Mouse (Mus musculus) MEL (cell line): ENCODE results near the gene Sema3b. TPM values are rescaled to one million over a fixed set of nuclear protein-coding genes. Genes with fewer than 3 reads are reported as not detected.

ENCODE experiments used
- DNase-seq: peaks from one replicate; pipeline ENCODE4 v3.0.0; 2011; ENCODE audit warnings: low read depth, low spot score
- H3K27ac ChIP-seq: 2 replicates; pipeline ENCODE4 v1.5.1; 2012; ENCODE audit warnings: low read depth, mild to moderate bottlenecking, control low read depth, low read length, moderate library complexity; ENCODE audit not compliant: control insufficient read depth
- H3K27me3 ChIP-seq, 2 experiments: fragments of 150-350 bp in 1 of 2; sonication (generic) in 1 of 2; 2 replicates each; pipeline ENCODE4 v1.6.1; 2012; ENCODE audit warnings: low read length in 2 of 2, mild to moderate bottlenecking in 2 of 2, improper control_type of control experiment in 1 of 2, moderate library complexity in 1 of 2; ENCODE audit not compliant: insufficient read depth in 2 of 2, control insufficient read depth in 1 of 2
- H3K36me3 ChIP-seq, 2 experiments: 2 replicates each; pipeline ENCODE4 v1.6.1; 2012 to 2014; ENCODE audit warnings: low read length in 2 of 2, improper control_type of control experiment in 1 of 2, inconsistent platforms in 1 of 2, mild to moderate bottlenecking in 1 of 2; ENCODE audit not compliant: insufficient read depth in 2 of 2, control insufficient read depth in 1 of 2
- H3K4me1 ChIP-seq, 2 experiments: fragments of 150-350 bp in 1 of 2; sonication (generic) in 1 of 2; 2 replicates each; pipeline ENCODE4 v1.6.1; 2012; ENCODE audit warnings: low read length in 2 of 2, improper control_type of control experiment in 1 of 2, mild to moderate bottlenecking in 1 of 2; ENCODE audit not compliant: insufficient read depth in 2 of 2, control insufficient read depth in 1 of 2
- H3K4me3 ChIP-seq, 2 experiments: fragments of 150-350 bp in 1 of 2; sonication (generic) in 1 of 2; 2 replicates each; pipeline ENCODE4 v1.5.1; 2012; ENCODE audit warnings: low read depth in 2 of 2, low read length in 2 of 2, mild to moderate bottlenecking in 2 of 2, moderate library complexity in 2 of 2, control low read depth in 1 of 2, improper control_type of control experiment in 1 of 2; ENCODE audit not compliant: control insufficient read depth in 1 of 2, insufficient read depth in 1 of 2
- H3K79me2 ChIP-seq: 2 replicates; pipeline ENCODE4 v1.6.1; 2012; ENCODE audit warnings: mild to moderate bottlenecking, low read length, moderate library complexity; ENCODE audit not compliant: control insufficient read depth, poor library complexity, insufficient read depth
- H3K9ac ChIP-seq: 2 replicates; pipeline ENCODE4 v1.6.1; 2012; ENCODE audit warnings: low read depth, mild to moderate bottlenecking, control low read depth, low read length, moderate library complexity; ENCODE audit not compliant: control insufficient read depth, poor library complexity, severe bottlenecking
- H3K9me3 ChIP-seq: fragments of 150-350 bp; sonication (generic); replicated peaks from 2 replicates; pipeline ENCODE4 v1.6.1; 2012; ENCODE audit warnings: mild to moderate bottlenecking, low read length, improper control_type of control experiment, moderate library complexity; ENCODE audit not compliant: insufficient read depth
- CHD1 ChIP-seq: IDR thresholded peaks from 2 replicates; pipeline ENCODE4 v1.6.1; 2012; ENCODE audit warnings: low read depth, mild to moderate bottlenecking, inconsistent platforms, low read length, improper control_type of control experiment
- CHD2 ChIP-seq: IDR thresholded peaks from 2 replicates; pipeline ENCODE4 v1.6.1; 2011; ENCODE audit warnings: low read length, improper control_type of control experiment
- E2F4 ChIP-seq: IDR thresholded peaks from 2 replicates; pipeline ENCODE4 v1.6.1; 2011; ENCODE audit warnings: low read depth, low read length, improper control_type of control experiment, borderline replicate concordance
- ELF1 ChIP-seq: IDR thresholded peaks from 2 replicates; pipeline ENCODE4 v1.6.1; 2014; ENCODE audit warnings: low read depth, mild to moderate bottlenecking, inconsistent platforms, low read length, improper control_type of control experiment, moderate library complexity
- GABPA ChIP-seq: IDR thresholded peaks from 2 replicates; pipeline ENCODE4 v1.6.1; 2012; ENCODE audit warnings: low read depth, mild to moderate bottlenecking, inconsistent platforms, low read length, improper control_type of control experiment, moderate library complexity
- GATA1 ChIP-seq: IDR thresholded peaks from 2 replicates; pipeline ENCODE4 v1.6.1; 2011; ENCODE audit warnings: low read depth, low read length, improper control_type of control experiment
- JUND ChIP-seq: IDR thresholded peaks from 2 replicates; pipeline ENCODE4 v1.6.1; 2011; ENCODE audit warnings: low read depth, mild to moderate bottlenecking, improper control_type of control experiment, low read length
- MAFK ChIP-seq: IDR thresholded peaks from 2 replicates; pipeline ENCODE4 v1.6.1; 2011; ENCODE audit warnings: low read depth, mild to moderate bottlenecking, low read length, improper control_type of control experiment, borderline replicate concordance
- MAX ChIP-seq: IDR thresholded peaks from 2 replicates; pipeline ENCODE4 v1.6.1; 2011; ENCODE audit warnings: low read length, improper control_type of control experiment
- MEF2A ChIP-seq: IDR thresholded peaks from 2 replicates; pipeline ENCODE4 v1.6.1; 2014; ENCODE audit warnings: low read depth, mild to moderate bottlenecking, inconsistent platforms, low read length, improper control_type of control experiment; ENCODE audit not compliant: poor library complexity, insufficient replicate concordance, severe bottlenecking; ENCODE audit errors: extremely low read depth
- MXI1 ChIP-seq: IDR thresholded peaks from 2 replicates; pipeline ENCODE4 v1.6.1; 2011; ENCODE audit warnings: mild to moderate bottlenecking, low read depth, low read length, improper control_type of control experiment
- MYB ChIP-seq: IDR thresholded peaks from 2 replicates; pipeline ENCODE4 v1.6.1; 2011; ENCODE audit warnings: mild to moderate bottlenecking, low read depth, low read length, improper control_type of control experiment
- MYC ChIP-seq: IDR thresholded peaks from 2 replicates; pipeline ENCODE4 v1.6.1; 2011; ENCODE audit warnings: low read depth, mild to moderate bottlenecking, low read length, improper control_type of control experiment, moderate library complexity
- NRF1 ChIP-seq: IDR thresholded peaks from 2 replicates; pipeline ENCODE4 v1.6.1; 2014; ENCODE audit warnings: low read depth, mild to moderate bottlenecking, inconsistent platforms, low read length, improper control_type of control experiment, moderate library complexity; ENCODE audit not compliant: poor library complexity, insufficient read depth, severe bottlenecking
- POLR2AphosphoS2 ChIP-seq: IDR thresholded peaks from 2 replicates; pipeline ENCODE4 v1.6.1; 2011; ENCODE audit warnings: low read length, improper control_type of control experiment
- RCOR1 ChIP-seq: IDR thresholded peaks from 2 replicates; pipeline ENCODE4 v1.6.1; 2012; ENCODE audit warnings: low read depth, mild to moderate bottlenecking, inconsistent platforms, low read length, improper control_type of control experiment
- SIN3A ChIP-seq: IDR thresholded peaks from 2 replicates; pipeline ENCODE4 v1.6.1; 2012; ENCODE audit warnings: low read length, improper control_type of control experiment, inconsistent platforms
- TCF12 ChIP-seq: IDR thresholded peaks from 2 replicates; pipeline ENCODE4 v1.6.1; 2014; ENCODE audit warnings: low read depth, mild to moderate bottlenecking, inconsistent platforms, low read length, improper control_type of control experiment, moderate library complexity
- UBTF ChIP-seq: IDR thresholded peaks from 2 replicates; pipeline ENCODE4 v1.6.1; 2012; ENCODE audit warnings: low read depth, mild to moderate bottlenecking, inconsistent platforms, low read length, improper control_type of control experiment, moderate library complexity, borderline replicate concordance; ENCODE audit not compliant: insufficient read depth
- ZKSCAN1 ChIP-seq: IDR thresholded peaks from 2 replicates; pipeline ENCODE4 v1.6.1; 2012; ENCODE audit warnings: low read depth, mild to moderate bottlenecking, inconsistent platforms, low read length, improper control_type of control experiment, moderate library complexity
- ZMIZ1 ChIP-seq: IDR thresholded peaks from 2 replicates; pipeline ENCODE4 v1.6.1; 2012; ENCODE audit warnings: low read depth, mild to moderate bottlenecking, inconsistent platforms, low read length, improper control_type of control experiment, moderate library complexity
- ZNF384 ChIP-seq: IDR thresholded peaks from 2 replicates; pipeline ENCODE4 v1.6.1; 2012; ENCODE audit warnings: low read depth, mild to moderate bottlenecking, inconsistent platforms, low read length, improper control_type of control experiment
- polyA plus RNA-seq, 2 experiments: library from polyadenylated mRNA; stranded (reverse) in 1 of 2; unstranded in 1 of 2; fragments of >175 nt in 1 of 2; fragments of >200 nt in 1 of 2; gene quantifications; 2 replicates each; pipeline versions ENCODE4 v1.2.1 to v1.2.4; 2012; ENCODE audit warnings: low replicate concordance in 2 of 2, low read depth in 1 of 2; ENCODE audit not compliant: insufficient read length in 2 of 2, insufficient read depth in 1 of 2, missing spikeins in 1 of 2
- total RNA-seq: library from RNA; depleted of rRNA; stranded (reverse); fragments of 300-350 nt; gene quantifications from 2 replicates; pipeline ENCODE4 v1.2.3, GENCODE M21; 2012; rRNA removed

Sema3b gene
- total RNA-seq (0.04 and 0.07 TPM in 2 replicates), polyA plus RNA-seq (under 1 TPM in 1 of 2 experiments, not detected in 1; 0.21 TPM)

DNA sequence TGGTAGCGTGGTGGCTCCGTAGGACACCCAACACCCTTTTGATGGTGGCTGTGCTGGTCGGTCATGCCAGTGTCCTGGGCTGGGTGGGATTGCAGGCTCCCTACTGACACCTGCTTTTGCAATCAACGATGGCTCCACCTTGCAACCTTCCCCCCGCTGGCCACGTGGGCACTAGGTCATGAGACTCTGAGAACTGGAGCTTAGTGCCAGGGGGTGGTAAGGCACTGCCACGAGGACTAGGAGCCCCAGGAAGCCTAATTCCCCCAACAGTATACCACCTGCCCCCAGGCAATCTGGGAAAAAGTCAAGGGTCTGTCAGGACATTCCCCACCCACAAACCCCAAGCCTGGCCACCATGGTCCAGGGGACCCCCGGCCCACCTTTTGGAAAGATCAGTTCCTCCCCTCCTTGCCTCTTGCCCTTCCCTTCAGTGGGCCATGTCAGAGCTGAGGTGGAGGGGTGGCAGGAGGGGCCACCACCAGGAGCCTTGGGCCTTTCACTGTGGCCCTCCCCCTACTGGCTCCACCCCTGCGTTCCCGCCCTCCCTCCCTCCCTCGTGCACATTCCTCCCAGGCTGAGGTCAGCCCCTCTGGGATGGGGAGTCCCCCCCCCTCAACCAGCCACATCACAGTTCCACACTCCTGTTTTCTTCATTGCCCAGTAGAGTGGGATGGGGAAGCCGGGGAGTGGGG, at the start of gene Sema3b:
TSS of gene Sema3b (minus strand) at position 489 of the 692 bp plus-strand sequence.
- H3K4me1 ChIP-seq: peaks cover 3 to 23% of the 10 kb centered on the region in 2 experiments; a peak in 3 of 4 replicates
- H3K4me3 ChIP-seq: no peak within 1 kb of the TSS
- no peaks in the 10 kb centered on the region for H3K9me3 ChIP-seq
- H3K27me3 ChIP-seq: no peaks in the 10 kb centered on the region
- DNase-seq: no peak
- peaks cover 0 to 11% of the 10 kb centered on the region in 2 experiments; a peak in 2 of 4 replicates for H3K36me3 ChIP-seq
- no peak within 1 kb of the TSS for H3K27ac ChIP-seq
- H3K79me2 ChIP-seq: peaks cover 2% of the 10 kb centered on the region; the same call in 1 of the 2 replicates
- no peak within 1 kb of the TSS for H3K9ac ChIP-seq
- TF ChIP-seq ELF1: no peak
- no peak for TF ChIP-seq GATA1
- TF ChIP-seq MAX: no peak
- TF ChIP-seq E2F4: no peak
- TF ChIP-seq RCOR1: no peak
- no peak for TF ChIP-seq UBTF
- TF ChIP-seq CHD1: no peak
- TF ChIP-seq CHD2: no peak

DNA sequence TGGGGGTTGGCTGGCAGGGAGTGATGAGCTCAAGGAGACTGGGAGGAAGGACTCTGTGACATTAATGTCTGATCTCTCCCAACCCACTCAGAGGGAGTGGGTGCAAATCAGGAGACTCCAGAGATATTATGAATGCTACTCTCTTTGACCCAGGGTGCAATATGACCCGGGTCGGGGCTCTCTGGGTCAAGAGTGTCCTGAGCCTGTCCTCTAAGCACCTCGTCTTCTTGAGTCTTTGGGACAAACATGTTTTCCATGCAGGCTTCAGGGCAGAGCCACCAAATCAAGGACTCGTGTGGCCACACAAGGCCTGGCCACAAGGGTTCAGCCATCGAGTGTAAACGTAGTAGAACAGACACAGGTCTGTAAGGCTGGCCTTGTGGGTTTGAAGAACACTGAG, 49.1 kb upstream of the Sema3b start:
- H3K27me3 ChIP-seq: peaks cover 4 to 8% of the 10 kb centered on the region in 2 experiments

DNA sequence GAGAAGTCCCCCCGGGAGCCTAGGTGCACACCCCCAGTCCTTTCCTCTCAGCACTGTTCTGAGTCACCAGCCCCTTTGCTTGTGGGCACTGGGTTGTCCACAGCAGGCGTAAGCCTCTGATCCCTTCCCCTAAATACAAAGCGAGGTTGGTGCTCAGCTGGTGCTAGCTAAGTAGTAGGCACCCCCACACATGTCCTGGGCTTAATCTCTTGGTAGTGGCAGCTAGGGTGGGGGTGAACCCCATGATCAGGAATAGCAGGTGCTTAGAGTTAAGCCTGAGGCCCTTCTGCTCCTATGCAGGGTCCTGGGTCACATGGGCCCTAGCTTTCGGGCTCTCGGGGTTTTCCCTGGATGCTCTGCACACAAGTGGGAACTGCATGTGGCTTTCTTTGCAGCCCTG, 48.1 kb upstream of the Sema3b start:
- Histone ChIP-seq H3K36me3 (no peaks in the 10 kb centered on the region), H3K9me3 (no peaks in the 10 kb centered on the region), H3K4me3 (no peak overlapping the region), H3K79me2 (no peaks in the 10 kb centered on the region), H3K27ac (no peak overlapping the region), H3K4me1 (no peaks in the 10 kb centered on the region), H3K9ac (no peak overlapping the region), H3K27me3 (peaks cover 4 to 6% of the 10 kb centered on the region in 2 experiments)
- TF ChIP-seq CHD1: no peak
- TF ChIP-seq ZNF384: no peak
- no peak for TF ChIP-seq MYC
- TF ChIP-seq NRF1: no peak
- no peak for DNase-seq

More for the DNA sequence above, 49.1 kb upstream of the Sema3b start:
- Histone ChIP-seq H3K4me1 (no peaks in the 10 kb centered on the region), H3K4me3 (no peak overlapping the region), H3K9me3 (no peaks in the 10 kb centered on the region), H3K36me3 (no peaks in the 10 kb centered on the region), H3K9ac (no peak overlapping the region), H3K27ac (no peak overlapping the region), H3K79me2 (no peaks in the 10 kb centered on the region)
- no peak for DNase-seq
- TF ChIP-seq MYB (no peak), POLR2AphosphoS2 (no peak), TCF12 (no peak), JUND (no peak), MEF2A (no peak), ZKSCAN1 (no peak), NRF1 (no peak), MYC (no peak), GABPA (no peak), SIN3A (no peak), MAFK (no peak), MXI1 (no peak), UBTF (no peak), ZMIZ1 (no peak), RCOR1 (no peak)
